Mouse (Mus musculus) macrophage (primary cell): ENCODE measurements around the gene Il2ra. TPM values are rescaled to one million over a fixed set of nuclear protein-coding genes. Genes with fewer than 3 reads are reported as not detected.

Experiments
- H3K27ac ChIP-seq: fragments of 350-480 bp; formaldehyde crosslinking; 2 replicates; pipeline ENCODE4 v1.9.0; 2021
- H3K36me3 ChIP-seq: fragments of 350-480 bp; formaldehyde crosslinking; 2 replicates; pipeline ENCODE4 v1.9.0; 2021; ENCODE audit errors: inconsistent target
- H3K4me3 ChIP-seq: fragments of 350-480 bp; formaldehyde crosslinking; 2 replicates; pipeline ENCODE4 v1.9.0; 2021; ENCODE audit errors: inconsistent target
- H3K79me2 ChIP-seq: fragments of 350-480 bp; formaldehyde crosslinking; 2 replicates; pipeline ENCODE4 v1.9.0; 2021; ENCODE audit errors: inconsistent target
- WGBS: methylation state at CpG from one replicate; pipeline ENCODE4 v1.1.7; 2026; ENCODE audit warnings: inconsistent platforms; ENCODE audit not compliant: missing documents; 5-methylcytosine and 5-hydroxymethylcytosine counted together
- polyA plus RNA-seq: library from polyadenylated mRNA; stranded (reverse); fragments of 250-400 nt; gene quantifications from 3 replicates; pipeline ENCODE4 v1.2.4, GENCODE M21; 2018; ENCODE audit warnings: inconsistent platforms

Gene Il2ra
- polyA plus RNA-seq, 1 experiment from 2014 or later, result 0.33 TPM

GRCm38 (mm10) chr2:11662907-11663230 is 20.3 kb downstream of the Il2ra start:
- no peak overlapping the region for H3K4me3 ChIP-seq
- H3K79me2 ChIP-seq, result no peaks in the 10 kb centered on the region
- WGBS, result 80% methylated on average over 1 of the region's 1 CpGs
- H3K36me3 ChIP-seq, result no peaks in the 10 kb centered on the region
- H3K27ac ChIP-seq, result no peak overlapping the region

GRCm38 (mm10) chr2:11663961-11664360 is 21.4 kb downstream of the Il2ra start:
- Histone ChIP-seq H3K27ac (no peak overlapping the region), H3K36me3 (no peaks in the 10 kb centered on the region), H3K4me3 (no peak overlapping the region; the same call in 1 of the 2 replicates), H3K79me2 (no peaks in the 10 kb centered on the region)
- 5% methylated on average over 10 of the region's 10 CpGs for WGBS

- Histone ChIP-seq H3K79me2 (no peaks in the 10 kb centered on the region), H3K4me3 (no peak overlapping the region; the same call in 1 of the 2 replicates), H3K27ac (no peak overlapping the region), H3K36me3 (no peaks in the 10 kb centered on the region)
- 61% methylated on average over 6 of the region's 6 CpGs for WGBS
These were observed 21.8 kb downstream of the Il2ra start for GRCm38 (mm10) chr2:11664367-11664766.

- 93% methylated on average over 4 of the region's 4 CpGs for WGBS
- no peak overlapping the region for H3K4me3 ChIP-seq
- no peak overlapping the region for H3K27ac ChIP-seq
- no peaks in the 10 kb centered on the region for H3K36me3 ChIP-seq
- H3K79me2 ChIP-seq, result no peaks in the 10 kb centered on the region
These were observed 22.2 kb downstream of the Il2ra start for GRCm38 (mm10) chr2:11664806-11665205.

GRCm38 (mm10) chr2:11665326-11665725 is 22.7 kb downstream of the Il2ra start:
- Histone ChIP-seq H3K27ac (no peak overlapping the region), H3K36me3 (no peaks in the 10 kb centered on the region), H3K4me3 (no peak overlapping the region), H3K79me2 (no peaks in the 10 kb centered on the region)
- WGBS, result 97% methylated on average over 3 of the region's 3 CpGs

- Histone ChIP-seq H3K79me2 (no peaks in the 10 kb centered on the region), H3K27ac (no peak overlapping the region), H3K4me3 (no peak overlapping the region), H3K36me3 (no peaks in the 10 kb centered on the region)
- 27% methylated on average over 3 of the region's 3 CpGs for WGBS
These were observed 29.5 kb downstream of the Il2ra start for GRCm38 (mm10) chr2:11672144-11672543.

GRCm38 (mm10) chr2:11679626-11680025 is 37.0 kb downstream of the Il2ra start:
- 77% methylated on average over 7 of the region's 7 CpGs for WGBS
- no peaks in the 10 kb centered on the region for H3K79me2 ChIP-seq

GRCm38 (mm10) chr2:11682712-11683111 is 40.1 kb downstream of the Il2ra start:
- 83% methylated on average over 4 of the region's 4 CpGs for WGBS
- no peak overlapping the region for H3K27ac ChIP-seq
- no peaks in the 10 kb centered on the region for H3K36me3 ChIP-seq
- H3K79me2 ChIP-seq, result no peaks in the 10 kb centered on the region
- no peak overlapping the region for H3K4me3 ChIP-seq

More at GRCm38 (mm10) chr2:11679626-11680025, 37.0 kb downstream of the Il2ra start:
- no peak overlapping the region for H3K4me3 ChIP-seq
- H3K36me3 ChIP-seq, result no peaks in the 10 kb centered on the region
- H3K27ac ChIP-seq, result no peak overlapping the region

GRCm38 (mm10) chr2:11686512-11686911 is 43.9 kb downstream of the Il2ra start:
- Histone ChIP-seq H3K27ac (no peak overlapping the region), H3K79me2 (no peaks in the 10 kb centered on the region), H3K4me3 (no peak overlapping the region), H3K36me3 (no peaks in the 10 kb centered on the region)
- WGBS, result 74% methylated on average over 4 of the region's 4 CpGs

GRCm38 (mm10) chr2:11687436-11687835 is 44.8 kb downstream of the Il2ra start:
- H3K4me3 ChIP-seq, result no peak overlapping the region
- no peaks in the 10 kb centered on the region for H3K79me2 ChIP-seq
- no peaks in the 10 kb centered on the region for H3K36me3 ChIP-seq
- WGBS, result 19% methylated on average over 3 of the region's 3 CpGs
- H3K27ac ChIP-seq, result no peak overlapping the region

GRCm38 (mm10) chr2:11690201-11690890 is 47.7 kb downstream of the Il2ra start:
- Histone ChIP-seq H3K79me2 (no peaks in the 10 kb centered on the region), H3K36me3 (no peaks in the 10 kb centered on the region), H3K27ac (no peak overlapping the region), H3K4me3 (no peak overlapping the region)
- WGBS, result 60% methylated on average over 8 of the region's 8 CpGs

- no peaks in the 10 kb centered on the region for H3K36me3 ChIP-seq
- WGBS, result 93% methylated on average over 4 of the region's 4 CpGs
- no peak overlapping the region for H3K4me3 ChIP-seq
- no peak overlapping the region for H3K27ac ChIP-seq
- H3K79me2 ChIP-seq, result no peaks in the 10 kb centered on the region
These were observed 50.7 kb downstream of the Il2ra start for GRCm38 (mm10) chr2:11693352-11693751.

- 89% methylated on average over 1 of the region's 2 CpGs for WGBS
- Histone ChIP-seq H3K36me3 (no peaks in the 10 kb centered on the region), H3K27ac (no peak overlapping the region), H3K79me2 (no peaks in the 10 kb centered on the region), H3K4me3 (no peak overlapping the region)
These were observed 51.5 kb downstream of the Il2ra start for GRCm38 (mm10) chr2:11694104-11694503.

GRCm38 (mm10) chr2:11695867-11696266 is 53.3 kb downstream of the Il2ra start:
- Histone ChIP-seq H3K36me3 (no peaks in the 10 kb centered on the region), H3K4me3 (no peak overlapping the region), H3K79me2 (no peaks in the 10 kb centered on the region), H3K27ac (no peak overlapping the region)
- 70% methylated on average over 2 of the region's 2 CpGs for WGBS

- H3K36me3 ChIP-seq, result no peaks in the 10 kb centered on the region
- 88% methylated on average over 5 of the region's 5 CpGs for WGBS
- H3K79me2 ChIP-seq, result no peaks in the 10 kb centered on the region
- no peak overlapping the region for H3K27ac ChIP-seq
- no peak overlapping the region for H3K4me3 ChIP-seq
These were observed 56.4 kb downstream of the Il2ra start for GRCm38 (mm10) chr2:11698994-11699393.

- Histone ChIP-seq H3K36me3 (no peaks in the 10 kb centered on the region), H3K79me2 (no peaks in the 10 kb centered on the region), H3K27ac (no peak overlapping the region), H3K4me3 (no peak overlapping the region)
- WGBS, result 90% methylated on average over 2 of the region's 2 CpGs
These were observed 57.3 kb downstream of the Il2ra start for GRCm38 (mm10) chr2:11699905-11700304.
